Mouse (Mus musculus): ENCODE measurements around the gene Lsamp.

Gene Lsamp

DNA sequence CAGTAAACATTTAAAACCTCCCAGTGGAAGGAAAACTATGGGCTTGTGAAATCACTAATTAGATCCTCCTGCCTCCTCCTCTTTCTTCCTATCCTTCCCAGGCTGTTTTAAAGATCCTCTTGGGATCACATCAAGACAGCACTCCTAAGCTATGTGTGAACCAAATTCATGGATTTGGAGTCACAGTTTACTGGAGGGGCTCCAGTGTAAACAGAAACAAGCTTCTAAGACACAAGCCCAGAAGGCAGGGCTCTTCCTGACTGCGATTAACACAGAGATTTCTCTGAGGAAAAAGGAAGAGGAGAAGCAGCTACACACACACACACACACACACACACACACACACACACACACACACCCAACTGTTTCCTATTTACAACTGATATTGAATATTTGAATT lies 961.7 kb downstream of the Lsamp start:
- in situ Hi-C loops (cut with MboI, MseI): no loop called here

DNA sequence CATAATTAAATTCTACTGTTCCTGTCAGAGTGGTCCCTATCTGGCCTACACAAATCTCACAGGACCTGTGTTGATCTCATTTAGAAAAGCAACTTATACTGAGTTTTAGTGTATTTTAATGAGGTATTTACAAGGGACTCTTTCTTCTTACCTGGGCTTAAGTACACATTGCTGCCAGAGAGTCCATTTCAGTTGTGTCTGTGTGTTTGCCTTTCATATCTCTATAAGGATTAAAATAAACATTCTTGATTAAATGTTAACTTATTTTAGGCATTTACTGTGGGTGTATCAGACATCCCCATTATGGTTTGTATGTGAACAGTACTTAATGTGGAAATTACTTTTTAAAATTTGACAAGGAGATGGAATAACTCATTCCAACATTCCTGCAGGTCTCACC lies 963.9 kb downstream of the Lsamp start:
- in situ Hi-C loops (cut with MboI, MseI): no loop called here

DNA sequence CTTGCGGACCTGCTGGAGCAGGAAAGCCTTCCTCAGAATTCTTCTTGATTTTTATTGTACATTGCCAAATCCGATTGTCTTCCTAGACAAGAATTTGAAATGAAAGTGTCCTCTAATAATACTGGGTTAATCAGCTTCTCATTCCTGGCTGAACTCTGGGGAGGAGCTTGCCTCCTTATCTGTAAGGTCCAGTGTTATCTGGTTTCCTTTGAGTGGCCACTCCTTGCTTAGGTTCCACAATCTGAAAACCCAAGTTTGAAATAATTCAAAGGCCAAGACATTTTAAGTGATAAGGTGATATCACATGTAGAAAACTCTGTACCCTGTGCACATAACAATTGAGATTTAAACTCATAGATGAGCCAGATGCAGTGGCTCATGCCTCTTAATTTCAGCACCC lies 975.0 kb downstream of the Lsamp start:
- in situ Hi-C loops (cut with MboI, MseI): no loop called here

GRCm38 (mm10) chr16:40960586-40960985 lies 976.4 kb downstream of the Lsamp start:
- in situ Hi-C loops (cut with MboI, MseI): no loop called here

GRCm38 (mm10) chr16:40968088-40968860 lies 984.1 kb downstream of the Lsamp start:
- in situ Hi-C loops (cut with MboI, MseI): no loop called here

- in situ Hi-C loops (cut with MboI, MseI): no loop called here
Observed at GRCm38 (mm10) chr16:40971382-40971781, 987.2 kb downstream of the Lsamp start.

GRCm38 (mm10) chr16:40974084-40974483 lies 989.9 kb downstream of the Lsamp start:
- in situ Hi-C loops (cut with MboI, MseI): no loop called here

GRCm38 (mm10) chr16:40983026-40983425 lies 998.9 kb downstream of the Lsamp start:
- in situ Hi-C loops (cut with MboI, MseI): no loop called here

GRCm38 (mm10) chr16:41007569-41007968 lies 1023.4 kb downstream of the Lsamp start:
- in situ Hi-C loops (cut with MboI, MseI): no loop called here

DNA sequence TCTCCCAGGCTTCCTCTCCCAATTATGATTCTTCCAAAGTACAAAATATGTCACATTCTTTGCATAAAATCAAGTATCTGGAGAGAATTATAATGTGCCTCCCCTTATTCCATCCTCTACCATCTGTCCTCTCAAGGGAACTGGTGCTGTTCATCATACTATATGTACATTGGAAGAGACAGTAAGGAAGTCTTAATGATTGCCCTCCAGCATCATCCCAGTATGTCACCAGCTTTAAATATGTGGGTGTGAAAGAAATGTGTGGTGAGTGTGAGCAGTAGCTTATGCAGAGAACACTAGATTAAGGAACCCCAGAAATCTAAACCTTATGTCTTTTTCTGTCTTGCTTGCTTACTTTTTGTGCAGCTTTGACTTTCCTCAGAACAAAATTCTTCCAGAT lies 1050.6 kb downstream of the Lsamp start:
- in situ Hi-C loops (cut with MboI, MseI): loop anchor here (5.0 kb wide), 1 partner anchor 48 kb away; no protein-coding TSS in a partner anchor

DNA sequence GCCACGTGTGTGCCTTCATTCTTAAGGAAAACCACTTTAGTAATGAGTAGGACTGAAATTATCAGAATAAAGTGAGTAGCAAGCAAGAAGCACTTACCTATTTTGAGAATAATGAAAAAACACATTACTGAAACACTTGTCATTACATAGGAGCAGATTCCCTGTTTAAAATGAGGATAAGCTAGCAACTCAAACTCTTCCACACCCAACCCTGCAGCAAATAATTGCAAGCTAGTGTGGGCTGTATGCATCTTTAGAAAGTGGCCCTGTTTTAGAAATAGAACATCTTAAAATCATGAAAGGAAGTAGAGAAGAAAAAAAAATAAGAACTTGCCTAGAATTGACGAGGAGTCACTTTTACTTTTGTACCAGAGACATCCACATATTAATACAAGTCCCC lies 1057.5 kb downstream of the Lsamp start:
- in situ Hi-C loops (cut with MboI, MseI): no loop called here

DNA sequence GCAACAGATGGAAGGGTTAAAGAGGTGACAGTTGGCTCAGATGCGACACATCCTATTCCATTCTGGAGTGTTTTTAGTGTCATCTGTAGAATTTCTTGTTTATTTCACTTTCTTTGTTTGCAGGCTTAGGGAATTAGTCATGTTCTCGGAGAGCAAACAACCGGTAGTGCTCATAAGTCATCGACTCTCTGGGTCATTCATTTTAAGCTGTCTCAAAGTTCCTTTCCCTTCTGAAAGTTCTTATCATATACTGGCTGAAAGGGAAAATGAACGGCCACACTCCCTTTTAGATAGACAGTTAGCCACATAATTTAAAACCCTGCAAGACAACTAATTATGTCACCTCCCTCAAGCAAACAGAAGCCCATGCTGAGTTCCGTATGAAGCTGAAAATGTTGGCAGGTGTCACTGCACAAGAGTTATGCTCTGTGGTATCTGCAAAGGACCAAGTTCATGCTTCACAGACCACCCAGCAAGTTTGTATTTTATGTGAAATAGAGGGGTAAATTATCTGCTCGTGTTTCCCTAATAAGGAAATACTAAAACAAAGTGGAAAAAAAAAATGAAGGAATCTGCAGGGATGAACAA lies 1079.2 kb downstream of the Lsamp start:
- in situ Hi-C loops (cut with MboI, MseI): no loop called here

GRCm38 (mm10) chr16:41073470-41073869 lies 1089.3 kb downstream of the Lsamp start:
- in situ Hi-C loops (cut with MboI, MseI): no loop called here

- in situ Hi-C loops (cut with MboI, MseI): no loop called here
Observed at GRCm38 (mm10) chr16:41088648-41089047, 1104.5 kb downstream of the Lsamp start.

- in situ Hi-C loops (cut with MboI, MseI): no loop called here
Observed at GRCm38 (mm10) chr16:41090092-41090491, 1105.9 kb downstream of the Lsamp start.

GRCm38 (mm10) chr16:41091259-41091658 lies 1107.1 kb downstream of the Lsamp start:
- in situ Hi-C loops (cut with MboI, MseI): no loop called here

- in situ Hi-C loops (cut with MboI, MseI): no loop called here
Observed at GRCm38 (mm10) chr16:41102805-41103204, 1118.6 kb downstream of the Lsamp start.

- in situ Hi-C loops (cut with MboI, MseI): no loop called here
Observed at GRCm38 (mm10) chr16:41124361-41124760, 1140.2 kb downstream of the Lsamp start.

DNA sequence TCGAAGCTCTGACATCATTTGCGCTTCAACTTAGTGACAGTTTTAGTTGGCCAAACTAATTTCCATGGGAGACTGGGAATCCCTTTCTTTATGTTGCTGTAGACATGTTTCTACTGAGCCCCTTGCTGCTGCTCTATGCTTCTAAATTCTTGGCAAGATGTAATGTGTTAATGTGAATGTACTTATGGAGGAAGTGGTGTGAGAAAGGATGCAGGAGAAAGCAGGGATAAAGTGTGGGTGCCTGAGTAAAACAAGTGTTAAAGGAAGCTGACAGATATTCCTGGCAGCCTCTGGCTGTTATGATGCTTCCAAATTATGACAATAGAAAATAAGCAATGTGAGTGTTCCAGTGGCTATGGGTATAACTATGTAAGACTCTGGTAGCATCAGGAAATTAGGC lies 1140.9 kb downstream of the Lsamp start:
- in situ Hi-C loops (cut with MboI, MseI): no loop called here

DNA sequence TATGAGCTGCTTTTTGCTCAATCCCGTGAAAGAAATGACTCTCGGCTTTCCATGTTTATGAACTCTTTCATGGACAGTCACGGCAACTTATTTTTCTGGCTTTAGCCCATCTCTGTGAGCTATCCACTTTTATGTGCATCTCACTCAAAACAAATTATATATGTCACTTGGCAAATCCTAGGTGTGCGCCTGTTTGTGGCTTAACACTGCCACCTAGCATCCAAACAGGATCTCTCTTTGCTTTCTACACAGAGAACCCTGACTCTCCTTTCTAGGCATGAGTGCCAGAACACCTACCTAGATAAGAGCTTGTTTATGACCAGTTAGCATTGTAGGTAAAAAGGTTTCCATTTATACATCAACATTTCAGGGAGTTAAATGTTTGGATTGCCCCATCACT lies 1146.9 kb downstream of the Lsamp start:
- in situ Hi-C loops (cut with MboI, MseI): no loop called here

- in situ Hi-C loops (cut with MboI, MseI): no loop called here
Observed at GRCm38 (mm10) chr16:41172839-41173238, 1188.7 kb downstream of the Lsamp start.

- in situ Hi-C loops (cut with MboI, MseI): no loop called here
Observed at GRCm38 (mm10) chr16:41179557-41179956, 1195.4 kb downstream of the Lsamp start.

- in situ Hi-C loops (cut with MboI, MseI): no loop called here
Observed at GRCm38 (mm10) chr16:41180867-41181266, 1196.7 kb downstream of the Lsamp start.

Measured in T-helper 2 cell (primary cell).